Mouse (Mus musculus): ENCODE measurements around the gene Rgs8.

The Rgs8 gene

GRCm38 (mm10) chr1:153675591-153675990 lies 22.8 kb downstream of the Rgs8 start:
- DNase-seq: no peak

GRCm38 (mm10) chr1:153677635-153678034 lies 24.8 kb downstream of the Rgs8 start:
- DNase-seq: no peak

GRCm38 (mm10) chr1:153679147-153679546 lies 26.3 kb downstream of the Rgs8 start:
- peak; percentile 80 for DNase-seq

GRCm38 (mm10) chr1:153679653-153680052 lies 26.8 kb downstream of the Rgs8 start:
- no peak for DNase-seq

- DNase-seq: no peak
These were observed 27.5 kb downstream of the Rgs8 start for GRCm38 (mm10) chr1:153680363-153680762.

GRCm38 (mm10) chr1:153681036-153681435 lies 28.2 kb downstream of the Rgs8 start:
- no peak for DNase-seq

- DNase-seq: no peak
These were observed 30.4 kb downstream of the Rgs8 start for GRCm38 (mm10) chr1:153683190-153683589.

GRCm38 (mm10) chr1:153685630-153686029 lies 32.8 kb downstream of the Rgs8 start:
- no peak for DNase-seq

GRCm38 (mm10) chr1:153692526-153692925 lies 39.7 kb downstream of the Rgs8 start:
- DNase-seq: no peak

- no peak for DNase-seq
These were observed 41.7 kb downstream of the Rgs8 start for GRCm38 (mm10) chr1:153694372-153695120.

GRCm38 (mm10) chr1:153695398-153695797 lies 42.6 kb downstream of the Rgs8 start:
- no peak for DNase-seq

GRCm38 (mm10) chr1:153696093-153696492 lies 43.3 kb downstream of the Rgs8 start:
- DNase-seq: no peak

GRCm38 (mm10) chr1:153696541-153696940 lies 43.7 kb downstream of the Rgs8 start:
- no peak for DNase-seq

GRCm38 (mm10) chr1:153697581-153698251 lies 44.9 kb downstream of the Rgs8 start:
- peak; percentile 18 for DNase-seq

- DNase-seq: no peak
These were observed 45.7 kb downstream of the Rgs8 start for GRCm38 (mm10) chr1:153698311-153699084.

- DNase-seq: no peak
These were observed 47.7 kb downstream of the Rgs8 start for GRCm38 (mm10) chr1:153700448-153701063.

GRCm38 (mm10) chr1:153701461-153701860 lies 48.6 kb downstream of the Rgs8 start:
- no peak for DNase-seq

- no peak for DNase-seq
These were observed 49.5 kb downstream of the Rgs8 start for GRCm38 (mm10) chr1:153702166-153702852.

GRCm38 (mm10) chr1:153702853-153703410 lies 50.1 kb downstream of the Rgs8 start:
- DNase-seq: no peak

- DNase-seq: no peak
These were observed 50.7 kb downstream of the Rgs8 start for GRCm38 (mm10) chr1:153703445-153703991.

- DNase-seq: no peak
These were observed 51.3 kb downstream of the Rgs8 start for GRCm38 (mm10) chr1:153704174-153704573.

GRCm38 (mm10) chr1:153704996-153705395 lies 52.2 kb downstream of the Rgs8 start:
- no peak for DNase-seq

Measured in kidney, adult 18-20 months (tissue).